Mouse (Mus musculus): ENCODE data around the gene Olfr73. TPM values are rescaled to one million over a fixed set of nuclear protein-coding genes. Genes with fewer than 3 reads are reported as not detected.
"Not testable (repeated sequence)": the region's sequence is repeated elsewhere in the genome, so short reads cannot be mapped to it uniquely, and the experiment has no call there.

Gene Olfr73
- not detected in 2 replicates for polyA plus RNA-seq (2016; fragmentation: Nextera tagmentation; extraction: Ambion mirVana)

GRCm38 (mm10) chr2:88037599-88037998 is at the start of gene Olfr73:
Gene Olfr73, minus strand, starts transcription at chr2:88037699.
- H3K36me3 ChIP-seq, result no peaks in the 10 kb centered on the region
- H3K4me3 ChIP-seq, result no peak within 1 kb of the TSS
- ATAC-seq (ENCODE audit: low FRiP score, low read depth), result no peak
- H3K27ac ChIP-seq (replicated peaks), result no peak within 1 kb of the TSS
- H3K4me1 ChIP-seq, result no peaks in the 10 kb centered on the region
- H3K9me3 ChIP-seq, result no peaks in the 10 kb centered on the region
- H3K4me2 ChIP-seq (replicated peaks), result no peak within 1 kb of the TSS
- no peak within 1 kb of the TSS for H3K9ac ChIP-seq (replicated peaks)
- no peaks in the 10 kb centered on the region for H3K27me3 ChIP-seq

GRCm38 (mm10) chr2:88071730-88072129 is 34.2 kb upstream of the Olfr73 start, which contains the start of gene Olfr1163:
Gene Olfr1163, minus strand, starts transcription at chr2:88071830.
- no peak for ATAC-seq (ENCODE audit: low FRiP score, low read depth)
- H3K9ac ChIP-seq (replicated peaks), result no peak within 1 kb of the TSS
- H3K27me3 ChIP-seq, result no peaks in the 10 kb centered on the region
- H3K36me3 ChIP-seq, result no peaks in the 10 kb centered on the region
- H3K4me1 ChIP-seq, result no peaks in the 10 kb centered on the region
- no peak within 1 kb of the TSS for H3K4me3 ChIP-seq
- no peaks in the 10 kb centered on the region for H3K9me3 ChIP-seq
- no peak within 1 kb of the TSS for H3K27ac ChIP-seq (replicated peaks)
- H3K4me2 ChIP-seq (replicated peaks), result no peak within 1 kb of the TSS

- no peaks in the 10 kb centered on the region for H3K27me3 ChIP-seq
- no peaks in the 10 kb centered on the region for H3K36me3 ChIP-seq
- WGBS, result 95% methylated on average over 2 of the region's 2 CpGs
- H3K4me3 ChIP-seq, result no peak overlapping the region
- no peak overlapping the region for H3K27ac ChIP-seq (replicated peaks)
- no peaks in the 10 kb centered on the region for H3K4me1 ChIP-seq
- 0 out of 2 replicates have a peak, but pooled peaks cover 4% of the 10 kb centered on the region for H3K9me3 ChIP-seq
- H3K9ac ChIP-seq (replicated peaks), result no peak overlapping the region
- no peak overlapping the region for H3K4me2 ChIP-seq (replicated peaks)
- ATAC-seq (ENCODE audit: low FRiP score, low read depth), result no peak
These were observed 26.1 kb upstream of the Olfr73 start for GRCm38 (mm10) chr2:88063587-88063986.

GRCm38 (mm10) chr2:88051029-88051428 is 13.5 kb upstream of the Olfr73 start, which contains the start of gene Olfr1162:
Gene Olfr1162, minus strand, starts transcription at chr2:88051129.
- Histone ChIP-seq H3K4me1 (no peaks in the 10 kb centered on the region), H3K4me2 (replicated peaks) (no peak within 1 kb of the TSS), H3K9me3 (no peaks in the 10 kb centered on the region), H3K36me3 (no peaks in the 10 kb centered on the region), H3K27me3 (no peaks in the 10 kb centered on the region), H3K27ac (replicated peaks) (no peak within 1 kb of the TSS), H3K4me3 (no peak within 1 kb of the TSS), H3K9ac (replicated peaks) (no peak within 1 kb of the TSS)
- WGBS, result 87% methylated on average over 1 of the region's 1 CpGs
- no peak for ATAC-seq (ENCODE audit: low FRiP score, low read depth)

GRCm38 (mm10) chr2:88022474-88022873 is 15.0 kb downstream of the Olfr73 start, which contains the start of gene Olfr1161:
Gene Olfr1161, plus strand, starts transcription at chr2:88022774.
- H3K36me3 ChIP-seq; H3K4me2 ChIP-seq (replicated peaks); H3K4me3 ChIP-seq; H3K27ac ChIP-seq (replicated peaks); H3K9ac ChIP-seq (replicated peaks); H3K9me3 ChIP-seq; ATAC-seq (ENCODE audit: low FRiP score, low read depth); H3K27me3 ChIP-seq; H3K4me1 ChIP-seq: not testable (repeated sequence)
- WGBS, result 87% methylated on average over 1 of the region's 1 CpGs

DNA sequence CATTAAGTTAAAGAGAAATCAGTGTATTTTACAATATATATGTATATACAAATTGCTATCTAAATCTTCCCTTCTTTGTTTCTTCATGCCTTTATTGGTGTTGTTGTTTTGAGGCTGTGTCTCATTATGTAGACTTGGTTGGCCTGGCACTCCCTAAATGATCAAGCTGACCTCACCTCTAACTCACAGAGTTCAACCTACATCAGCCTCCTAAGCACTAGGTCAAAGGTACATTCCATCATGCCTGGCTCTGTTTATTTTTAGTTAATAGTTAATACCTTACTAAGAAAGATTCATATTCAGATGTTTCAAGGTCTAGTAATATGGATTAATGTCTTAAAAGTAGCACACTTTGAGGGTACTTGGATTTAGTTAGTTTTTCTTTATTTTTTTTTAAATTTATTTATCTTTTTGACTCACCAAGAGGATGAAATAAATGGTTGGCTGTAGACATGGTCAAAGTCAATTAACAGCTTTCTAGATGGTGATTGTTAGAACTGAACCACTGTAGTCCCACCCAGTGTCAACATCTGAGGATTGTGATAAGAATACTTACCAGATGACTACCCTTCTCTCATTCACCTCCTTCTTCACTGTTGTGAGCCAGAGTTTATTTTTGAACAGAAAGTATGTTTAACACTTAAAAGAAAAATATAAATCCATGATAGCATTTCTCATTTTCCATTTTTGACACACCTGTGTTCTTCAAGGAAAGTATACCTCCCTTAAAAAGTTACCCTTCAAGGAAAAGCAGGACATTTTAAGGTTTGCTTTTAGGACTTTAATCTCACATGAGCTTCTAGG is 29.8 kb downstream of the Olfr73 start, which contains the start of gene Olfr1160:
Gene Olfr1160, minus strand, starts transcription at position 754 of the 804 bp plus-strand sequence.
- Histone ChIP-seq H3K9me3 (no peaks in the 10 kb centered on the region), H3K27ac (replicated peaks) (no peak within 1 kb of the TSS), H3K9ac (replicated peaks) (no peak within 1 kb of the TSS), H3K4me2 (replicated peaks) (no peak within 1 kb of the TSS), H3K27me3 (no peaks in the 10 kb centered on the region), H3K36me3 (no peaks in the 10 kb centered on the region), H3K4me3 (no peak within 1 kb of the TSS), H3K4me1 (no peaks in the 10 kb centered on the region)
- ATAC-seq (ENCODE audit: low FRiP score, low read depth), result no peak

DNA sequence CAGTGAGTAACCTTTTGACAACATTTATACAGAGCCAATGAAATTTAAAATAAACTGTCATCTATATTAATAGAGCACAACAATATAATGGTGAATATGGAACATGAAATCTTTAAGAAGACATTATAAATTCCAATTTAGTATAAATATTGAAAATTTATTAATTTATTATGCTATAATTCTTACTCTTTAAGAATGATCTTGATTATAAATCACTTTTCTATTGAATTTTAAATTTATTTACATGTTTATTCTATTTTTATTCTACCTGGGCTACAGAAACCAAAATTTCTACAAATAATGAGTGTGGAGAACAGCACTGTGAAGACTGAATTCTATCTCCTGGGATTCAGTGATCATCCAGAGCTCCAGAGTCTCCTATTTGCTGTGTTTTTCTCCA is 47.7 kb downstream of the Olfr73 start, which contains the start of gene Olfr1158:
Gene Olfr1158, plus strand, starts transcription at position 301 of the 400 bp plus-strand sequence.
- Histone ChIP-seq H3K27ac (replicated peaks) (no peak within 1 kb of the TSS), H3K9ac (replicated peaks) (no peak within 1 kb of the TSS), H3K36me3 (no peaks in the 10 kb centered on the region), H3K27me3 (no peaks in the 10 kb centered on the region), H3K9me3 (no peaks in the 10 kb centered on the region), H3K4me3 (no peak within 1 kb of the TSS), H3K4me2 (replicated peaks) (no peak within 1 kb of the TSS), H3K4me1 (no peaks in the 10 kb centered on the region)
- no peak for ATAC-seq (ENCODE audit: low FRiP score, low read depth)

Other genes with a start within 250 kb of the Olfr73 start
- not detected in 2 replicates for gene Olfr1143, start 237.1 kb downstream of the Olfr73 start, polyA plus RNA-seq (2016; fragmentation: Nextera tagmentation; extraction: Ambion mirVana)
- gene Olfr1145, start 227.9 kb downstream of the Olfr73 start, polyA plus RNA-seq (2016; fragmentation: Nextera tagmentation; extraction: Ambion mirVana), result not detected in 2 replicates
- not detected in 2 replicates for gene Olfr1148, start 207.2 kb downstream of the Olfr73 start, polyA plus RNA-seq (2016; fragmentation: Nextera tagmentation; extraction: Ambion mirVana)
- not detected in 2 replicates for gene Olfr1150-ps1, start 193.7 kb downstream of the Olfr73 start, polyA plus RNA-seq (2016; fragmentation: Nextera tagmentation; extraction: Ambion mirVana)
- not detected in 2 replicates for gene Olfr1151, start 181.8 kb downstream of the Olfr73 start, polyA plus RNA-seq (2016; fragmentation: Nextera tagmentation; extraction: Ambion mirVana)
- gene Olfr1152, start 171.2 kb downstream of the Olfr73 start, polyA plus RNA-seq (2016; fragmentation: Nextera tagmentation; extraction: Ambion mirVana), result not detected in 2 replicates
- gene Olfr1153, start 142.7 kb downstream of the Olfr73 start, polyA plus RNA-seq (2016; fragmentation: Nextera tagmentation; extraction: Ambion mirVana), result not detected in 2 replicates
- not detected in 2 replicates for gene Olfr1154, start 132.5 kb downstream of the Olfr73 start, polyA plus RNA-seq (2016; fragmentation: Nextera tagmentation; extraction: Ambion mirVana)
- not detected in 2 replicates for gene Olfr1155, start 92.6 kb downstream of the Olfr73 start, polyA plus RNA-seq (2016; fragmentation: Nextera tagmentation; extraction: Ambion mirVana)
- gene Olfr1156, start 84.6 kb downstream of the Olfr73 start, polyA plus RNA-seq (2016; fragmentation: Nextera tagmentation; extraction: Ambion mirVana), result not detected in 2 replicates
- gene Olfr1157, start 69.4 kb downstream of the Olfr73 start, polyA plus RNA-seq (2016; fragmentation: Nextera tagmentation; extraction: Ambion mirVana), result not detected in 2 replicates
- not detected in 2 replicates for gene Olfr74, start 63.0 kb downstream of the Olfr73 start, polyA plus RNA-seq (2016; fragmentation: Nextera tagmentation; extraction: Ambion mirVana)
- not detected in 2 replicates for gene Olfr1158, start 47.6 kb downstream of the Olfr73 start, polyA plus RNA-seq (2016; fragmentation: Nextera tagmentation; extraction: Ambion mirVana)
- not detected in 2 replicates for gene Olfr1160, start 29.4 kb downstream of the Olfr73 start, polyA plus RNA-seq (2016; fragmentation: Nextera tagmentation; extraction: Ambion mirVana)
- gene Olfr1161, start 14.9 kb downstream of the Olfr73 start, polyA plus RNA-seq (2016; fragmentation: Nextera tagmentation; extraction: Ambion mirVana), result not detected in 2 replicates
- not detected in 2 replicates for gene Olfr1162, start 13.4 kb upstream of the Olfr73 start, polyA plus RNA-seq (2016; fragmentation: Nextera tagmentation; extraction: Ambion mirVana)
- gene Olfr1163, start 34.1 kb upstream of the Olfr73 start, polyA plus RNA-seq (2016; fragmentation: Nextera tagmentation; extraction: Ambion mirVana), result not detected in 2 replicates
- gene Olfr1164, start 56.3 kb upstream of the Olfr73 start, polyA plus RNA-seq (2016; fragmentation: Nextera tagmentation; extraction: Ambion mirVana), result not detected in 2 replicates
- not detected in 2 replicates for gene Olfr1166, start 90.6 kb upstream of the Olfr73 start, polyA plus RNA-seq (2016; fragmentation: Nextera tagmentation; extraction: Ambion mirVana)
- not detected in 2 replicates for gene Olfr1167, start 117.5 kb upstream of the Olfr73 start, polyA plus RNA-seq (2016; fragmentation: Nextera tagmentation; extraction: Ambion mirVana)
- not detected in 2 replicates for gene Olfr1168, start 144.2 kb upstream of the Olfr73 start, polyA plus RNA-seq (2016; fragmentation: Nextera tagmentation; extraction: Ambion mirVana)
- not detected in 2 replicates for gene Olfr1170, start 190.6 kb upstream of the Olfr73 start, polyA plus RNA-seq (2016; fragmentation: Nextera tagmentation; extraction: Ambion mirVana)
- gene Olfr1173, start 242.2 kb upstream of the Olfr73 start, polyA plus RNA-seq (2016; fragmentation: Nextera tagmentation; extraction: Ambion mirVana), result not detected in 2 replicates